Mouse (Mus musculus): ENCODE measurements at regions not wholly inside any gene's neighbourhood (a gene's known extent, or its start where the extent isn't known, plus 50 kb on each side); places are given as distances from the start of the nearest gene placed in this dataset.

- TF ChIP-seq POLR2A (IDR thresholded peaks at IDR 0.05; ENCODE audit: low read depth, low read length) = no peak
- no peak for TF ChIP-seq CTCF (conservative IDR thresholded peaks at IDR 0.05; ENCODE audit: insufficient read depth, insufficient read length, low read depth, low read length)
Observed at GRCm38 (mm10) chr10:51792030-51792429, 114.5 kb downstream of the Rfx6 start.

Data from kidney, adult 2 months (tissue).